Mouse (Mus musculus) lung, postnatal 10 days (tissue): ENCODE results near the gene Yod1.
A peak's percentile ranks its signal among the peaks of the same experiment; 100 is the strongest.

Experiments
- DNase-seq: peaks from one replicate; pipeline ENCODE4 v3.0.0; 2021

The Yod1 gene

DNA sequence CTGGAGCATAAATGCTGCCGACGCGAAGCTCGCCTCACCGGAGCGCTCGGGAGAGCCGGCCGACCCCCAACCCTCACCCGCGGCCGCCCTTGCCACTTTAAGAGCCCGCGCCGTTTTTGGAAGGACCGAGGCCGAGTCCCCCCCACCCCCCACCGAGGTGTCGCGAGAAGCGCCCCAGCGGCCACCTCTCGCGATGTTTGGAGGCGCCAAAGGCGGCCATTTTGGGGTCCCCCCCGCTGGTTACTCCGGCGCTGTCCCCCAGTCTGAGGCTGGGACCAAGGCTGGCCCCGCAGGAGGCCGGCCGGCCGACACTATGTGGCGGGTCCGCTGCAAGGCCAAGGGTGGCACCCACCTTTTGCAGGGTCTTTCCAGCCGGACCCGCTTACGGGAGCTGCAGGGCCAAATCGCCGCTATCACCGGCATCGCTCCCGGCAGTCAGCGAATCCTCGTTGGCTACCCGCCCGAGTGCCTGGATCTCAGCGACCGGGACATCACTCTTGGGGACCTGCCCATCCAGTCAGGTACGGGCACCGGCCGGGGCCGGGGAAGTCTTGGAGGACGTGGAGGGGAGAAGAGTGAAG is at the start of gene Yod1:
Gene Yod1 (plus strand): TSS at position 37 of the 581 bp plus-strand sequence.
- peak; percentile 93 for DNase-seq

DNA sequence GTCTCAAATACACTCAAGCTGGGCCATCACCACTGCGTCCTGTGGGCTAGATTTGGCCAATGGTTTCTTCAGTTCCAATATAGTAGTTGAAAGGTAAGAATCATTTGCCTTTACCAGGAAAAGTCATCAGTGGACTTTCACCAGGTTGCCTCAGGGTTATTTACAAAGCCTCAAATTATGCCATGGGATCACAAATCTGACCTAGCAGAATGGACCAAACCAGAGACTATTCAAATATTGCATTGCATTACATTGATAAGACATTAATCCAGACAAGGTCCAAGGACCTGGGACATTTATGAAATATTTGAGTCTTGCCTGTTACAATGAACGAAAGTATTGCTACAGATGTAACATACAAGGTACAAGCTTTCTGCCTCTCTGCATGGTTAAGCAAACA is 38.6 kb upstream of the Yod1 start:
- DNase-seq = no peak

DNA sequence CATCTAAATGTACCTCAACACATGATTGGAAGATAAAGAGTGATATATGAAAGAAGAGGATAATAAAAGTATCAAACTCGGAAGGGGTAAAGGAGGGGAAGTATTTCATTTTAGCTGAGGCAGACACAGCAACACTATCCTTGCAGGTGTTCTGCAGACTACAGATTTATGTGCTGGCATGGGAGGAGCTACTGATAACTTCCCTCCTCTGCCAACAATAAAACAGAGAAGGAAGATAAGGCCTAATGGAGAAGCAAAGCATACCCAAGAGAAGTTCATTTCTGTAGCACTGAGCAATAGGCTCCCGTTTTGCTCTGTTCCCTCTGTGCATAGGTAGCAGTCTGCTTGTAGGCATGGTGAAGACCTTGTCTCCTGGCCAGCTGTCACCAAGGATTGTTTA is 36.1 kb upstream of the Yod1 start:
- no peak for DNase-seq

DNA sequence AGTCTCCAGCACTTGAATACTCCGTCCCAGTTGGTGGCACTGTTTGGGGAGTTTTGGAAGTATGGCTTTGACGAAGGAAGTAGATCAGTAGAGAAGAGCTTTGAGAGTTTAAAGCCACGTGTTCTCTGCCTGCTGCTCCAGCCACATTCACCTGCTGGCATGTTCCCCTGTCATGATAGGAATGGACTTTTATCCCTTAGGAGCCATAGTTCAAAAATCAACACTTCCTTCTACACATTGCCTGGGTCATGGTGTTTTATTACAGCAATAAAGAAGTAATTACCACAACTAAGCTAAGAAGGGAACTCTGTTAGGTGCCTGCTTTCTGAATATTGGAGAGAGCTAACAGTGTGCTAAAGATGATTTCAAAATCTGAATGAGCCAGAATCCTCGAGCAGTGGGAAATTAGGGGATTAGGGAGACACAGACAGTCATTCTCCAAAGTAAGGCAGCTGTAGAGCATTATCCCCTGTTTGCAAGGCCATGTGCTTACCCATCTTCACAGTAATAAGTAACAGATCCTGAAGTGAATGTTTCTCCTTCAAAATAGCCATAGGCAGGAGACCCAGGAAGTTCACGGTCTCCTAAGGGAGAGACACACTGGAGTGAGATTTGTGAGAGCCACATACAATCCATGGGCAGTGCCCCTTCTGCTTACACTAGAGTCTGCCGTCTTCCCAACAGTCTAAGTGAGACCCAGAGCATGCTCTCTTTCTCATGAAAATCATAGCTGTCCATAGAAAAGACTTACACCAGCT is 35.3 kb upstream of the Yod1 start:
- DNase-seq = no peak

DNA sequence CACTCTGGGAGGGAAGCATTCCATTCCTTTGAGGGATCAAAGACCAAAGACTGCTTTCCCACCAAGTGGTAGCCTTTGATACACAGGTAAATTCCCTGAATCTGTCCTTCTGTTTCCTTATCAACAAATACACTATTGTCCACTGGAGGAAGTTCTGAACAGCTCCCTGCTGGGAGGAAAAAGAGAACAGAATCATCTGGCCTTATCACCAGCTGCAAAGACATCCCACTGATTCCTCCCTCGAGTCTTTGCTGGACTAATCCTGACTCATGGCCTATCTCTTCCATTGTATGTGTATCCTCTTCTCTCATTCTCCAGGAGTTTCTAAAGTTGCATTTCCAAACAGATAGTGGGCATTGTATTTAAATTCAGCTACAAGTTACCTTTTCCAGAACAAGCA is 33.2 kb upstream of the Yod1 start:
- DNase-seq = no peak

DNA sequence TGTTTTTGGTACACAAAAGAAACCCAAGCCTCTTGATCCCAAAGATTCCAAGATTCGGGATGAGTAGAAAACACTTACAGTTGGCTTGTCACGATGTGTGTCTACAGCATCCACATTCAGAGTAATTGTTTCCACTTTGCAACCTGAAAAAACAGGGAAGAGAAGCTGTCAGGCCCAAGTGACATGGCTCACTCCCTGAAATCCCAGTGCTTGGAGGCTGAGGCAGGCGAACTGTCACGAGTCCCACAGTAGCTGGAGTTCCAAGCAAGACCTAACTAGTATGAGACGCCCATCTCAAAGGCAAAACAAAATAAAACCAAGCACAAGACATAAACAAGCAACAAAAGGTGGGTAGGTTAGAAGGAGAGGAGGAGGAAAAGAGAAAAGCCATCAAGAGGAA is 18.5 kb upstream of the Yod1 start:
- DNase-seq = no peak

DNA sequence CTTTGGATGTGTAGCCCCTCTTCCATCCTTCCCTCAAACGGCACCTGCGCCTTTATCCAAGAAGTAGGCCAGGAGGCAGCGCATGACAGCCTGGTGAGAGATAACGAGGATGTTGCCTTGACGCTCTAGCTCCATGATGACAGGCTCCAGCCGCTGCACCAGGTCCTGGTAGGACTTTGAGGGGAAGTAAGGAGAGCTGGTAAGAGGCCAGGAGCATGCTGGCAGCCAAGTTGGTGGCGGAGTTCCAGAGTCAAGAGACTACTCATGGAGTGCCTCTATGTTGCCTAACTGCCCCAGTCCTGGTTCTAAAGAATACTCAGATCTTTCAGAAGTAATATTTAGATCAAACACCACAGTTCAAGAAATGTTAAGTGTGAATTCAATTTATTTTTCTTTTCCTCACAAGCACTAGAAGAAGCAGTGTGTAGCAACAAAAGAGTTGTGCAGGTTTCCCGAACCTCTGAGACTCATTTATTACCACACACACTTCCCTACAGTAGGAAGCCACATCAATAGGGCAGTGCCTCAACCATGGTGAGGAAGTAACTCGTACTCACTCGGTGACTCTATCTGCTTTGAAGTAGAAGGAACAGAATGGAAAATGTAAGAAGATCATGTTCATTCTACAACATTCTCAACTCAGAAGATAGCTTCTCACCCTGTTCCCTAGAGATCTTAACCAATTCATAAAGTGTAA is 17.0 kb upstream of the Yod1 start:
- peak; percentile 76 for DNase-seq

DNA sequence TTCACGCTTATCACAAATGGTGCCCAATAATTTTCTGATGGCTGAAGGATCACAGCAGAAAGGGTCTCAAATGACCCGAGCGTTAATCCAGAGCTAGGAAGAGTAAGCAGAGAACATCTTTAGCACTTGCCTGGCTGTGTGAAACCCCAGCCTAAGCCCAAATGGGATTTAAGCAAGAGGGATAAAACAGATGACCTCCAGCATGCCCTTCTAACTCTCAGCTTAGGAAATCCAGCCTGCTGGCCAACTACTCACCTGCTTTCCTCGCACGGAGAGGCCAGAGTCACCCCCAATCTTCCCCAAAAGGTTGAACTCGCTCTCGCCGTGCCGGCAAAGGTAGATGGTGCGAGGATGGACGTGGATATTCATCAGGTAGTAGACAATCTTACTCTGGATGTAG is 15.2 kb upstream of the Yod1 start:
- no peak for DNase-seq

DNA sequence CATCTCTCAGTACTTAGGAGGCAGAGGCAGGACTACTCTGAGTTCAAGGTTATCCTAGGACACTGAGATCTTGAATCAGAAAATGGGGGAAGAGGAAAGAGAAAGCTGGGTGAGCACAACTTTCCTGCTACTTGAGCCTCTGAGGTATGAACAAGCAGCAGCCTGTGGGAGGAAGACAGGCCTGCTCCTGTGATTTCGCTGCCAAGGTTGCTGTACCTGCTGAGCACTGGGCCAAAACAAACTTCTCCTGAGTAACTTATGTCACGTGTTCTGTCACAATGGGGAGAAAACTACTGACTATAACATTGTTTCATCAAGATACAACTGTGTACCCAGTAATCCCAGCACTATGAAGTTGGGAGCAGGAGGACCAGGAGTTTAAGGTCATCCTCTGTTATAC is 13.5 kb upstream of the Yod1 start:
- peak; percentile 36 for DNase-seq

DNA sequence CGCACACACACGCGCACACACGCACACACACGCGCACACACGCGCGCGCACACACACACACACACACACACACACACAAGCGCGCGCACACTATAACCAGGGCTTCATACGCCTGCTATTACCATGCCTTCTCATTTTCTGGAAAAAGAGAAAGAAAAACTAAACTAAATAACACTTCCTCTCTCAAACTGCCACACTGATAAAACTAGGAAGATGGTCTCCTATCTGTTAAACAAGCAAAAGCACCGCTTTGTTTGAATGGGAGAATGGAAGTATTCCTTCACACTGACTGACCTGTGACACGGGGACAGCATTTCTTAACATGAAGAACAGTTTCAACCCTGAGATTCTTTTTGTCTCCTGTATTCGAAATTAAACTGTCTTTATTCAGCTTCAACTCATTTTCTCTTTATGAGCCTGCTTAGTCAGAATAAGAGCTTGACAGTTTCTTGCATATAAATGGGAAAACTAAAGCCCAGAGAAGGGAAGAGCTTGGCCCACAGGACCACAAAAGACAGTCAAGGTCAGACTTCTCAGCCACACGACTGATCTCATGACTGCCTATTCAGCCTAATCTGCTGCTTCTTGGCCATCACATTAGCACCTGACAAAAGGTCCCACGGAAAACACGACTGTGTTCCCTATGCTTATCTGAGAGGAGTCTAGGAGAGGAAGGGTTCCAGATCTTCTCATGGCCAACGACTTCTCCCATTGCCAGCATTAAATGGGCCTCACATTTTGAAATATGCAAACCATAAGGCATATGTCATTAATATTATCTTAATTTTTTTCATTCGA is 6.6 kb upstream of the Yod1 start:
- DNase-seq = no peak

DNA sequence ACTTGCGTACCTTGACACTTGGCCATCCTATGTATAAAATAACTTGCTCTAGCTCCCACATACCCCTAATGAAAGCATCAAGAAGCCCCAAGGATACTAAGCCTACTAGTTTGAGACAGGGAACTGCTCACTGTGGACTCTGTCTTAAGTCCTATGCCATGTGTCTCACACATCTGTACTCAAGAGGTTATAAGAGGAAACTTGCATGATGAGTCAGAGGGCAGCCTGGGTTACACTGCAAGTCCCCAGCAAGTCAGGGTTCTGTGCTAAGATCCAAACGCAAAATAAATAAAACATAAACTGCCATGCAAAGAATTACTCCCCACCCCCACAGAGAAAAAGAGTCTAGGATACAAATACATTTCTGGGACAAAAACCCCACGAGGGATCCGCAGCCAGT is 3.1 kb upstream of the Yod1 start:
- no peak for DNase-seq

DNA sequence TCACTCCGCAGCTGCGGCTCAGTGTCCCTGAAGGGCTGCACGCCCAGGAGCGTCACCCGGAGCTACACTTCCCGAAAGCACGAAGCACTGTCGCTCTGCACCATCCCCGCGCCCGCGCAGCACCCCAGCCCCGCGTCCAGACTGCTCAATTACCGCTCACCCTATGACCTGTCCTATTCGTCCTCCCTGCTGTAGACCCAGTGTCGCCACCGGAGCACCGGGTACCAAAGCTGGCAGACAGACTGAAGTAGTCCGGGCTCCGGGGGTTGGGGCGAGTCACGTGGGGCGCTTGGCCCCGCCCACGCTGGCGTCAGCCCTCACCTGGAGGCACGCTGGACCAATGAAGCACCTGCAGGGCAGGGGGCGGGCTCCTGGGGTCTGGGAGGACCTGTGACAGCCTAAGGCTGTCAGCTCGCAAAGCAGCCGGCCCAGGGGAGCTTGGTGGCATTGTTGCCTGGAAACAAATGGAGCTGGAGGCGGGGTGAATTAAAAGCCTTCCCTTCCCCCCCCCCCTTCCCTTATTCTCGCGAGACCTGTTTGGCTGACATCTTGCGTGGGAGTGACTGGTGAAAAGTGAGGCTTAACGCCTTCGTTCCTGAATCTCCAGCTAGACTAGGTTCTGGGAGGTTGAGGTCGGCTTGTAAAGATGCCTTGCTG is 1.4 kb upstream of the Yod1 start, which contains the start of gene Gm29427:
Gene Gm29427 (minus strand): TSS at position 239 of the 657 bp plus-strand sequence.
- DNase-seq = peak; percentile 93

DNA sequence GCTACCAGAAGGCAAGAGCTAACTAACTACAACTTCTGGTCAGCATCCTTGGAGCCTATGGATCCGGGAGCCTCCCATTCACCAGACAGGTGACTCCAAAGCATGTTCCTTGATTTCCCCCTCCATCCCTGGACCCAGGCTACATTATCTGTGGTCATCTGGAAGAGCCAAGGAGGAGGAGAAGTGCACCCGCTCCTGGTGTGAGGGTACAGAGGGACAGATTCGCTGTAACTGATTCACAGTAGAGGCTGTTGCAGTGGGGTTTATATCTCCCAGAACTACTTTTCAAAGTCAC is 962 bp upstream of the Yod1 start:
- DNase-seq = no peak

DNA sequence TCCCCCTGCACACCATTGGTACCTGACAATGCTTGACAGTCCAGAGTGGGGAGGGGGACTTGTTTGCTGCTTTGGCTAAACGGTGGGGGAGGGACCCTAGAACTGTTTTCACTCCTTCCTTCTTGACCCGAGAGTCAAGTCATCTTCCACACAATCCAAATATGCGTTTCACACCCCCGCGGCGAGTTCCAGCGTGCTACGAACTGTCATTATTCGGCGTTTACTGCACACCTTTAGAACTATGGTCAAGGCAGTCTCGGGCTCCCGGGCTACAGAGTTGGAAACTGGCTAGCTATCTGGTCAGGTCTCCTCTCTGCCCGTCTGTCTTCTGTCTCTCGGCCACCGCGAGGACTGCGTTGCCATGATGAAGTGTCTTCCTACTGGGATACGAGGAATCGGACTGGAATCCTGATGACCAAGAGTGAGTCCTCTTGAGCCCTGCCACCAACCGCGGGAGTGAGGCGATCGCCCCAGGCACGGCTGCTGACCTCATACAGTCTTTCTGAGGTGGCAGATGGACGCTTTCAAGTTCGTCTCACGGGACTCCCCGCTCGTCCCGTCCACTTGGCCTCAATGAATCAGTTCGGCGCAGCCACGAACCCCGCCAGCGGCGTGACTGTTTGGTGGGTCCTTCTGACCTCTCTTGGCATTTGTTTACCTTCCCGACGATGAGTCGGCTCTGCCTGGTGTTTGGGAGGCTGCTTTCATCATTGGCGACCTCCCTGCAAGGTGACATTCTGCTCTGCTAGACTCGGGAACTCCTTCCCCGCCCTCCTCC is 425 bp upstream of the Yod1 start:
- DNase-seq = peak; percentile 56

DNA sequence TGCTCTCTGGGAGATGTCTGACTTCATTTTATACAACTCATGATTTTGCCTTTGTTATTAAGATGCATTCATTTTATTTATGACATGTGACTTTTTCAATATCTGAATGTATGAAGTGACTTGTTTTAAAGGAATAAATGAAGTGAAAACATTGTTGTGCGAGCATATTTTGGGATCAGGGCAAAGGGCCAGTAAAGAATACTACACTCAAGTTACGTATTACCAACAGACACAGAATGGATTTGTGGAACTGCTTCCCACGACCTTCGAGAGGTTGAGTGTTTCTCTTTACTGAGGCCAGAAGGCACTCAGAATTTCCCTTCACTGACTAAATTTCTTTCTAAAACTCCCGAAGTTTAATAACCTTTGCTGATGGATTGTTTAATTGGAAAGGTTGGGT is 7.1 kb downstream of the Yod1 start:
- DNase-seq = no peak

DNA sequence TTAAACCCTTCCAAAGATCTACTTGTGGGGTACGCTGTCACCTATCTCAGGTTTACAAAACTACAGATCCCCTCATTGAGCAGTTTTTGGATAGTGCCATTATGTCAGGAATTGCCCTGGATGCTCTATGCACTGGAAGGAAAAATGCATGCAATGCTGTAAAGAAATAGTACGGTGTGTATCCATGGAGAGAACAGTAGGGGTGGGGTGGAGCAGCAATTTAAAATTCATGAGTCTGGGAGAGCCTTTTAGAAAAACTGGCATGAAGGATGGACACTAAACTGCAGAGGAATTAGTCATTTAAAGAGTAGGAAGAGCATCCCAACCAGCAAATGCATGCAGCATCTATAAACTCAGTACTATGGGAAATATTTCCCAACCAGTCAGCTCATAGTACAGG is 9.3 kb downstream of the Yod1 start:
- no peak for DNase-seq

DNA sequence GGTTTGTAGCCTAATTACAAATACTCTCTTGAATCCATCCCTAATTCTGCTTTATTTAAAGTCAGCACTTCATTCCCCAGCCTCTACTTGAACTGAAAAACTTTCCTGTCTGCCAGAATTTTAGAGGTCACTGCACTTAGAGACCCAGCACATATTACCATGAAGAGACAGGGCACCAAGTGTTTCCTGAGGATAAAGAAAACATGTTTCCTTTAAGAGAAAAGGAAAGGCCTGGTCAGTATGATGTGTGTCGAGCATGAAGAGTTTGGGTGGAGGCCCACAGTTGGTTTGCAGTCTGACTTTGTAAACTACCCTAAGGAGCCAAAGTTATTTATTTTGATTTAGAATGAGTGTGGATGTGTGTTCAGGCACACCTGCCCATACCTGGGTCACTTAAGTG is 10.9 kb downstream of the Yod1 start:
- DNase-seq = no peak

DNA sequence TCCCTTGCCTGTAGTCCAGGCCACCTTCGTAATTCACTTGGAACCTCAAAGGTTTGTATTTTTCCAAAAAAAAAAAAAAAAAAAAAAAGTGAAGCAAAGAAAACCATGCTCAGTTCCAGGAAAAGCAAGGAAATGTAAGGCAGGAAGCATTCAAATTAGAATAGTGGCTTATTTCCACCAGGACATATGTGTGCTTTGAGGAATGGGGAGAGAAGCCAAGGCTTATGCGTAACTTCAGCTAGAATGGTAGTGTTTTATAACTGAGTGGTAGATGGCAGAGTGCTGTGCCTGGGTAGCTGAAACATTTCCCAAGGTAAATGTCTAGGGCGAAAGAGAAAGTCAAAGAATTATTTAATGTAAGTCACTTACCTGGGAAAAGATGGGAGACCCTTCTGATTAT is 11.6 kb downstream of the Yod1 start:
- DNase-seq = no peak

DNA sequence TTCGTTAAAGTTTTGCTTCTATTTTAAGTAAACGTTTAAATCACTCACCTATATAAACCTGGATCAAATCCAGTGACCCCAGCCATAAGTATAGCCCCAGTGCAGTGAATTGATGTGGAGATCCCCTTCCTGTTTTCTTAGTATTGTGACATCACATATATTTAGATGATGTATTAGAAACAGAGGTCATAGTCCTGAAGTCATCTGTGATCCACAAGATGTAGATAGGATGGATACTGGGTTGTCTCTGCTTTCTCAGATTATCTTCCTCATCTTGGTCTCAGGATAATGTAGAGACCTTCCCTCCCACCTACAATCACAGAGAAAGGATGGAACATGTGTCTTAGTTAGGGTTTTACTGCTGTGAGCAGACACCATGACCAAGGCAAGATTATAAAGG is 12.0 kb downstream of the Yod1 start, which contains the start of gene Pfkfb2:
Gene Pfkfb2 (minus strand): TSS at position 101 of the 400 bp plus-strand sequence.
- no peak for DNase-seq

DNA sequence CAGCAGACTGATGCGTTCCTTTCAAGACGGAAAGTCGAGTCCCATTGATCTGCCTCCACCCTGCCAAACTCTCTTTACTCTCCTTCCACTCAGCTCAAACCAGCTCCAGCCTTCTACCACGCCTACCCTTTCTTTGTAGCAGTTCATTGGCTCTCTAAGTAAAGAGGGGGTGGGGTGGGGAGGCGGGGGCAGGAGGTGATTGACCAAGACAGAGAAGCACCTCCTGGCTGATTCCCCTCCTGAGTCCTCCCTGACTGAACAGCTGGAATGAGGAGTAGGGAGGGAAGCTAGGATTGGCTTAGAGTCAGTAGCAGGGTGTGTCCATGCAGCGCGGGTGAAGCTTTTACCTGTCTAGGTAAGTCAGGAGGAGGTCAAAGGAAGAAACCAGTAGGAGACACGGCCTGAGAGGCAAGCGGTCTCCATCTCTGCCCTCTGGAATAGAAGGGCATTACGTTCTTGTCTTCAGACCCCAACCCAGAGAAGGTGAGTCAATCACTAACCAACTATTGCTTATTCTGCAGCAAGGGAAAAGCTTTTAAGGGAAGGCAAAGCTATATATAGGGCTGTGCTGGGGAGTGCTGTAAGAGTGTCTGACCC is 14.7 kb downstream of the Yod1 start, which contains the start of gene AA986860:
Gene AA986860 (plus strand): TSS at position 236 of the 597 bp plus-strand sequence.
- peak; percentile 54 for DNase-seq
